Mouse (Mus musculus): ENCODE measurements around the gene Cwh43.
A peak's percentile ranks its signal among the peaks of the same experiment; 100 is the strongest.

The Cwh43 gene

GRCm38 (mm10) chr5:73405981-73406722 is at the start of gene Cwh43:
Cwh43 (plus strand) TSS chr5:73406075.
- peak in 1 of 2 experiments; percentile 43 for DNase-seq (ENCODE audit: low spot score in 2 of 2)

GRCm38 (mm10) chr5:73359134-73359751 is 46.6 kb upstream of the Cwh43 start:
- DNase-seq (ENCODE audit: low spot score in 2 of 2), result no peak

GRCm38 (mm10) chr5:73359752-73360141 is 46.1 kb upstream of the Cwh43 start:
- DNase-seq (ENCODE audit: low spot score in 2 of 2), result peak in 1 of 2 experiments; percentile 42

GRCm38 (mm10) chr5:73360240-73360639 is 45.6 kb upstream of the Cwh43 start:
- no peak for DNase-seq (ENCODE audit: low spot score in 2 of 2)

GRCm38 (mm10) chr5:73362338-73362737 is 43.5 kb upstream of the Cwh43 start:
- DNase-seq (ENCODE audit: low spot score in 2 of 2), result no peak

- DNase-seq (ENCODE audit: low spot score in 2 of 2), result no peak
Observed at GRCm38 (mm10) chr5:73362791-73363190, 43.1 kb upstream of the Cwh43 start.

GRCm38 (mm10) chr5:73364107-73364864 is 41.6 kb upstream of the Cwh43 start:
- no peak for DNase-seq (ENCODE audit: low spot score in 2 of 2)

- no peak for DNase-seq (ENCODE audit: low spot score in 2 of 2)
Observed at GRCm38 (mm10) chr5:73367906-73368305, 38.0 kb upstream of the Cwh43 start.

GRCm38 (mm10) chr5:73368845-73369447 is 36.9 kb upstream of the Cwh43 start:
- DNase-seq (ENCODE audit: low spot score in 2 of 2), result no peak

GRCm38 (mm10) chr5:73369731-73370130 is 36.1 kb upstream of the Cwh43 start:
- DNase-seq (ENCODE audit: low spot score in 2 of 2), result no peak

- no peak for DNase-seq (ENCODE audit: low spot score in 2 of 2)
Observed at GRCm38 (mm10) chr5:73372601-73373000, 33.3 kb upstream of the Cwh43 start.

- no peak for DNase-seq (ENCODE audit: low spot score in 2 of 2)
Observed at GRCm38 (mm10) chr5:73373184-73373583, 32.7 kb upstream of the Cwh43 start.

GRCm38 (mm10) chr5:73376041-73376440 is 29.8 kb upstream of the Cwh43 start:
- no peak for DNase-seq (ENCODE audit: low spot score in 2 of 2)

- DNase-seq (ENCODE audit: low spot score in 2 of 2), result no peak
Observed at GRCm38 (mm10) chr5:73376491-73376890, 29.4 kb upstream of the Cwh43 start.

GRCm38 (mm10) chr5:73379908-73380307 is 26.0 kb upstream of the Cwh43 start:
- DNase-seq (ENCODE audit: low spot score in 2 of 2), result peak; percentile 92 to 94

GRCm38 (mm10) chr5:73380829-73381228 is 25.0 kb upstream of the Cwh43 start:
- DNase-seq (ENCODE audit: low spot score in 2 of 2), result no peak

- DNase-seq (ENCODE audit: low spot score in 2 of 2), result no peak
Observed at GRCm38 (mm10) chr5:73381510-73381909, 24.4 kb upstream of the Cwh43 start.

GRCm38 (mm10) chr5:73381976-73382540 is 23.8 kb upstream of the Cwh43 start:
- no peak for DNase-seq (ENCODE audit: low spot score in 2 of 2)

- peak; percentile 48 to 51 for DNase-seq (ENCODE audit: low spot score in 2 of 2)
Observed at GRCm38 (mm10) chr5:73382737-73383646, 22.9 kb upstream of the Cwh43 start.

- DNase-seq (ENCODE audit: low spot score in 2 of 2), result no peak
Observed at GRCm38 (mm10) chr5:73383647-73383970, 22.3 kb upstream of the Cwh43 start.

- no peak for DNase-seq (ENCODE audit: low spot score in 2 of 2)
Observed at GRCm38 (mm10) chr5:73393041-73393440, 12.8 kb upstream of the Cwh43 start.
